Mouse (Mus musculus) heart, postnatal 0 days (tissue): ENCODE data around the gene Tet3. TPM values are rescaled to one million over a fixed set of nuclear protein-coding genes. Genes with fewer than 3 reads are reported as not detected.
"Not testable (repeated sequence)": the region's sequence is repeated elsewhere in the genome, so short reads cannot be mapped to it uniquely, and the experiment has no call there.

Experiments used
- ATAC-seq: fragments of 200-750 bp; cut with Nextera tagmentation; 2 replicates; pipeline ENCODE4 v1.8.0; 2017; ENCODE audit warnings: low read depth, moderate number of reproducible peaks, moderate library complexity; ENCODE audit not compliant: insufficient read depth
- DNase-seq: peaks from one replicate; pipeline ENCODE4 v3.0.0-alpha.2; 2016; ENCODE audit warnings: low spot score
- H3K27ac ChIP-seq: fragments of 300-500 bp; sonication (generic); 2 replicates; pipeline ENCODE4 v1.5.1; 2014; ENCODE audit warnings: low read depth, mild to moderate bottlenecking
- H3K27me3 ChIP-seq: fragments of 300-500 bp; sonication (generic); 2 replicates; pipeline ENCODE4 v1.6.1; 2014; ENCODE audit warnings: low read length, mixed read lengths; ENCODE audit not compliant: control insufficient read depth, insufficient read depth
- H3K36me3 ChIP-seq: fragments of 300-500 bp; sonication (generic); replicated peaks from 2 replicates; pipeline ENCODE4 v1.6.1; 2014; ENCODE audit warnings: low read length, mixed read lengths; ENCODE audit not compliant: control insufficient read depth, insufficient read depth
- H3K4me1 ChIP-seq: fragments of 300-500 bp; sonication (generic); 2 replicates; pipeline ENCODE4 v1.6.1; 2014; ENCODE audit warnings: antibody characterized with exemption; ENCODE audit not compliant: control insufficient read depth, insufficient read depth
- H3K4me2 ChIP-seq: fragments of 300-500 bp; sonication (generic); 2 replicates; pipeline ENCODE4 v1.6.1; 2014; ENCODE audit warnings: low read depth, mild to moderate bottlenecking, low read length, moderate library complexity
- H3K4me3 ChIP-seq: fragments of 300-500 bp; sonication (generic); 2 replicates; pipeline ENCODE4 v1.5.1; 2014; ENCODE audit warnings: low read depth, low read length
- H3K9ac ChIP-seq: fragments of 300-500 bp; sonication (generic); replicated peaks from 2 replicates; pipeline ENCODE4 v1.6.1; 2014; ENCODE audit warnings: low read depth, low read length, mixed read lengths
- H3K9me3 ChIP-seq: fragments of 300-500 bp; sonication (generic); replicated peaks from 2 replicates; pipeline ENCODE4 v1.6.1; 2016; ENCODE audit warnings: low read length; ENCODE audit not compliant: control insufficient read depth
- CTCF ChIP-seq: IDR thresholded peaks from 2 replicates; pipeline ENCODE4 v1.5.1; 2016; ENCODE audit warnings: antibody characterized with exemption, control low read depth, low read depth
- EP300 ChIP-seq: IDR thresholded peaks from 2 replicates; pipeline ENCODE4 v1.6.1; 2016; ENCODE audit warnings: antibody characterized with exemption, low read depth
- WGBS: fragments of 180-500 bp; shearing (Covaris S2); extraction: QIAGEN DNeasy Blood & Tissue Kit; methylation state at CpG from one replicate; pipeline ENCODE4 v1.1.7; 2014; 5-methylcytosine and 5-hydroxymethylcytosine counted together
- polyA plus RNA-seq: library from polyadenylated mRNA; unstranded; fragments of >200 nt; fragmentation: Nextera tagmentation; extraction: Ambion mirVana; gene quantifications from 2 replicates; pipeline ENCODE4 v1.2.1, GENCODE M21; 2015
- total RNA-seq: library from RNA; depleted of rRNA; stranded (reverse); fragments of >200 nt; gene quantifications from 2 replicates; pipeline ENCODE4 v1.2.3, GENCODE M21; 2014; ENCODE audit warnings: low replicate concordance

Gene Tet3
- total and polyA plus RNA-seq, 2 experiments from 2014 or later, result 14.1 to 17.2 TPM

DNA sequence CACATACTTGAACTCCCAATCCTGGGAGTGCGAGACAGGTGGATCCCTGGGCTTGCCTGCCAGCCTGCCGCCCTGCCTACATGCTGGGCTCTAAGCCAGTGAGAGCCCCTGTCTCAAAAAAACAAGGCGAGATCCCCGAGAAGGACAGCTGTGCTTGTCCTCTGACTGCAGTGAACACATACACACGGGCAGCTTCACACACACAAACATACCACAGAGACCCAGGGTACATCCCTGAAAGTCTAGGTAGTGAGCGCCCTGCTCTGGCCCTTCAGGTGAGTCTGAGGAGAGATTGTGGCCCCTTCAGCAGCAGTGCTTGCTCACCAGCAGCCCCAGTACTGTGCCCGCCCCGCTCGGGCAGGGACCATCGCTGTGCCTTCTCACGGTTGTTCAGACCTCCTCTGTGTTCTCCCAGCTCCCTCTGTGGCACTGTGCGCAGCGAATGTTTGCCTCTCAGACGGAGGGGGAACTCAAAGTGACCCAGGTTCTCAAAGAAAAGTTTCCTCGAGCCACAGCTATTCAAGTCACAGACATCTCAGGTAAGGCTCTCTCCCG, 108.0 kb downstream of the Tet3 start:
- no peak for TF ChIP-seq CTCF
- TF ChIP-seq EP300, result no peak
- no peak overlapping the region for H3K27ac ChIP-seq
- WGBS, result 87% methylated on average over 16 of the region's 16 CpGs
- H3K4me1 ChIP-seq, result no peaks in the 10 kb centered on the region; the same call in 1 of the 2 replicates
- no peak overlapping the region for H3K9ac ChIP-seq
- DNase-seq, result no peak
- no peak overlapping the region for H3K4me3 ChIP-seq
- no peak overlapping the region for H3K4me2 ChIP-seq
- H3K9me3 ChIP-seq, result no peaks in the 10 kb centered on the region
- H3K36me3 ChIP-seq, result peaks cover 41% of the 10 kb centered on the region
- no peaks in the 10 kb centered on the region for H3K27me3 ChIP-seq
- ATAC-seq, result no peak

DNA sequence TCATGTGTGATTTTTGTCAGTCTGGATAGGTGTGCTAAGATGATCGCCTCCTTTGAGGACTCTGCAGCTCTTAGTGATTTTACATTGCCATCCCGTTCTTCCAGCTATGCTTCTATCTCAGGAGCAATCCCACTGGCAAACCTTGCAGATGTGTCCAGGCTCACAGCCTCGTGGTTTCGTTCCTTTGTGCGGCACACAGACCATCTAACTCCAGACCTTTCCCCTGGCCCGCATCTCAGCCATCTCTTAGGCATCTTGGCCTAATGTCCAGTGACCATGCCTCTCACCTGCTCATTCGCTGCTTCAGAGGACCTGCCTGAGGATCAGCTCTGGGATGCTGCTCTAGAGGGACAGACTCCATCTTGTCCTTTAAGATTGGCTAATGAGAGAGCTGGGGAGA, 108.7 kb downstream of the Tet3 start:
- Histone ChIP-seq H3K4me1 (no peaks in the 10 kb centered on the region; the same call in 1 of the 2 replicates), H3K27me3 (no peaks in the 10 kb centered on the region), H3K9ac (peak overlapping the region; percentile 71), H3K27ac (peak overlapping the region; percentile 52; the same call in 1 of the 2 replicates), H3K36me3 (peaks cover 34% of the 10 kb centered on the region), H3K9me3 (no peaks in the 10 kb centered on the region), H3K4me2 (peak overlapping the region; percentile 77), H3K4me3 (peak overlapping the region; percentile 66)
- no peak for TF ChIP-seq CTCF
- no peak for TF ChIP-seq EP300
- no peak for DNase-seq
- WGBS, result 71% methylated on average over 7 of the region's 7 CpGs
- no peak for ATAC-seq

- Histone ChIP-seq H3K4me2 (peak overlapping the region; percentile 77), H3K9me3 (no peaks in the 10 kb centered on the region), H3K4me1 (no peaks in the 10 kb centered on the region; the same call in 1 of the 2 replicates), H3K9ac (peak overlapping the region; percentile 71), H3K27ac (peak overlapping the region; percentile 52), H3K4me3 (peak overlapping the region; percentile 66), H3K27me3 (no peaks in the 10 kb centered on the region), H3K36me3 (peaks cover 27% of the 10 kb centered on the region)
- TF ChIP-seq EP300 (no peak), CTCF (peak; percentile 74)
- WGBS, result 0% methylated on average over 45 of the region's 53 CpGs
- ATAC-seq (peak; percentile 96), DNase-seq (peak; percentile 75)
Observed at GRCm38 (mm10) chr6:83349274-83349958, 109.5 kb downstream of the Tet3 start.

DNA sequence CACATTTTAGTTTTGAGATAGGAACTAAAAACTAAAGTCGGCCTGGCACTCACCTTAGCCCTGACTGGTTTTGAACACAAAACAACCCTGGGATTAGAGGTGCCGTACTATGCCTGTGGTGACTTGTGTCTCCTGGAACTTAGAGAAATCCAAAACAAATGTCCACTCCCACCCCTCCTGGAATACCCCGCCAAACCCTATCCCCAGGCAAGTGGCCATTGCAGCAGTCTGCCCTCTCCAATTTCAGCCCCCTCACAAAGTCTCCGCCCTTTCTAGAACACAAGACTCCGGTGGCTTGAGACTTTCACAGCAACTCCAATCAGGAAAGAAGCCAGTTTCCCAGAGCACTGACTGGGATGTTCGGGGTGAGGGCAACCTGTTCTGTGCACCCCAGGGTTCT, 110.0 kb downstream of the Tet3 start, which contains the start of gene Bola3:
Bola3 (plus strand) TSS at position 275 of the 400 bp plus-strand sequence.
- no peaks in the 10 kb centered on the region for H3K27me3 ChIP-seq
- H3K9ac ChIP-seq, result peak within 1 kb of the TSS; percentile 71
- 32% methylated on average over 6 of the region's 6 CpGs for WGBS
- peak within 1 kb of the TSS; percentile 66 for H3K4me3 ChIP-seq
- H3K9me3 ChIP-seq, result no peaks in the 10 kb centered on the region
- peaks cover 21% of the 10 kb centered on the region for H3K36me3 ChIP-seq
- H3K4me2 ChIP-seq, result peak within 1 kb of the TSS; percentile 77
- H3K4me1 ChIP-seq, result no peaks in the 10 kb centered on the region; the same call in 1 of the 2 replicates
- no peak for TF ChIP-seq CTCF
- TF ChIP-seq EP300, result no peak
- H3K27ac ChIP-seq, result peak within 1 kb of the TSS; percentile 52
- ATAC-seq, result no peak
- DNase-seq, result no peak

DNA sequence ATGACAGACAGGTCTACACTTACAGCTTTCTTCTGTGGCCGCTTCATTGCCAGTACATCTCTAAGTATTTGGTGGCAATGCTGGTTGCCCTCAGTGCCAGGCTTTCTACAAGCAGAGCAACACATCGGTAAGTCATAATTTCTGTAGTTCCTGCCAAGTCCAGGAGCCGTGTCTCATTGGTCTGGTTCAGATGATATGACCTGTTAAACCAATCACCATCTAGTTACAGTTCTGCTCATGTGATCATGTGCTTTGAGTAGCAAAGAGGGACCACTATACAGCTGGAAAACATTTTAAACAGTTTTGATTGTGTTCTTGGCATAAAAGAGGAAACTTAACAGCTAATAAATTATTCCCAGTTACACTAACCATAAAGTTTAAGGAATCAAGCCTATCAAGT, 111.0 kb downstream of the Tet3 start:
- WGBS, result 83% methylated on average over 3 of the region's 3 CpGs
- H3K27ac ChIP-seq, result no peak overlapping the region
- no peak overlapping the region for H3K9ac ChIP-seq
- ATAC-seq, result no peak
- no peaks in the 10 kb centered on the region for H3K27me3 ChIP-seq
- H3K9me3 ChIP-seq, result no peaks in the 10 kb centered on the region
- no peak for DNase-seq
- peaks cover 17% of the 10 kb centered on the region for H3K36me3 ChIP-seq
- no peak overlapping the region for H3K4me2 ChIP-seq
- no peaks in the 10 kb centered on the region; the same call in 1 of the 2 replicates for H3K4me1 ChIP-seq
- TF ChIP-seq EP300 (no peak), CTCF (no peak)
- H3K4me3 ChIP-seq, result no peak overlapping the region

DNA sequence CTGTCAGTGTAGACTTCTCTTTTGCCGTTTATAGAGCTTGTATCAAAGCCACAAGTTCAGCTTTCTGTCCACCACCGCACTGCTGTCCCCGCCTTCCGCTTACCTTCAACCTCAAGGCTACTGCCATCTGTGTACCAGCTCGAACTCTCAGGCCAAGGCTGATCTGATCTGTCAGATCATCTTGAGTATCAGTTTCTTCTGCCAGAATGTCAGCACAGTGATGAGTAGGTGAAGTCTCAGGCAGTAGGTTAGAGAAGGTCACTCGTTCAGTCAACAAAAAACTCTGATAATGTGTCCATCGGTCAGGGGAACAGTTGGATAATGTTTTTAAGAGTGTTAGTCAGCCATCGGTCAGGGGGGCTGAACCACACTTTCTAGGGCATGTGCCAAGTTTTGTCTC, 113.6 kb downstream of the Tet3 start:
- DNase-seq, H3K4me2 ChIP-seq, ATAC-seq, H3K4me1 ChIP-seq, H3K27ac ChIP-seq, H3K27me3 ChIP-seq, H3K4me3 ChIP-seq, H3K9ac ChIP-seq, H3K9me3 ChIP-seq: not testable (repeated sequence)
- H3K36me3 ChIP-seq, result peaks cover 28% of the 10 kb centered on the region
- WGBS, result 74% methylated on average over 8 of the region's 8 CpGs
